Comparison of ENCODE assay signal across 19 mouse cellular contexts in genomic region chr10:120114493-120114892, GRCm38 (mm10).
"Had no signal": no experiment of that assay in that cellular context is flagged by ENCODE, and none has a peak within 500 bp of the region (broad histone marks: within the 10 kb centered on the region; RNA-seq: fewer than 3 reads in every experiment).

No protein-coding gene starts in this region.

- DNase-seq: liver, postnatal 0 days; lung, adult 2 months; lung, postnatal 14 days; lung, postnatal 36 days; retina, postnatal 1 day; right cerebral cortex, adult 18-20 months; right cerebral cortex, postnatal 25 days; right cerebral cortex, postnatal 4 days; thymus, adult 2 months; thymus, postnatal 25 days; thymus, postnatal 4 days had no signal

- H3K4me1 ChIP-seq: stomach, embryonic 15.5 days had no signal

- H3K9me3 ChIP-seq: lung, embryonic 15.5 days; midbrain, embryonic 13.5 days; midbrain, embryonic 15.5 days; neural tube, embryonic 12.5 days; stomach, embryonic 15.5 days had no signal

- H3K27ac ChIP-seq: lung, embryonic 15.5 days; macrophage; midbrain, embryonic 13.5 days; midbrain, embryonic 15.5 days; neural tube, embryonic 12.5 days; stomach, embryonic 15.5 days; stomach, postnatal 0 days had no signal

- H3K4me3 ChIP-seq: lung, embryonic 15.5 days; midbrain, embryonic 13.5 days; midbrain, embryonic 15.5 days; neural tube, embryonic 12.5 days; stomach, embryonic 15.5 days had no signal

- H3K27me3 ChIP-seq: lung, embryonic 15.5 days; megakaryocyte, embryonic 14.5 days; midbrain, embryonic 13.5 days; midbrain, embryonic 15.5 days; neural tube, embryonic 12.5 days; stomach, embryonic 15.5 days had no signal

- H3K36me3 ChIP-seq: lung, embryonic 15.5 days; midbrain, embryonic 13.5 days; midbrain, embryonic 15.5 days; neural tube, embryonic 12.5 days; stomach, embryonic 15.5 days had no signal

- H3K9ac ChIP-seq: liver, postnatal 0 days; lung, embryonic 15.5 days; midbrain, embryonic 13.5 days; midbrain, embryonic 15.5 days; neural tube, embryonic 12.5 days; stomach, embryonic 15.5 days had no signal
